Mouse (Mus musculus): ENCODE data around the gene Fscn1.

Fscn1 gene

GRCm38 (mm10) chr5:142959576-142960556 lies at the start of gene Fscn1:
Gene Fscn1, plus strand, starts transcription at chr5:142960343.
- in situ Hi-C loops (cut with MboI, MseI) = no loop called here

GRCm38 (mm10) chr5:142911629-142912028 lies 48.5 kb upstream of the Fscn1 start:
- in situ Hi-C loops (cut with MboI, MseI) = no loop called here

GRCm38 (mm10) chr5:142912320-142912719 lies 47.8 kb upstream of the Fscn1 start:
- in situ Hi-C loops (cut with MboI, MseI) = no loop called here

DNA sequence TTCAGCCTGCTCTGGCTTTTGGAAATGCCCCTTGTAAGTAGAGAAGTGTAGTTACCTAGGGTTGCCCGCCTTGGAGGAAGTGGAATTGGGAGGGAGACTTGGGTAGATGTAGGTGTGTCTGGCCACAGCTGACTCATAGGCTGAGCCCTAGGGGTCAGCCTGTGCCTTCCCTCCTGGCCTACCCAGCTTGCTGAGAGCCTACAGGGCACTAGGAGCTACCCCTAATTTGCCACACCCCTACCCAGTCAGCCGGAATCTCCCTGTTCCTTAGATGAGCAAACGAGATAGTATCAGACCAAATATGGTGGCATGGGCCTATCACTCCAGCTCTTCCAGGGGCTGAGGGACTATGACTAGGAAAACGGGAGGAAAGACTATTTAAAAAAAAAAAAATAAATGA lies 47.4 kb upstream of the Fscn1 start:
- in situ Hi-C loops (cut with MboI, MseI) = no loop called here

- in situ Hi-C loops (cut with MboI, MseI) = no loop called here
Measured at GRCm38 (mm10) chr5:142915231-142915630, 44.9 kb upstream of the Fscn1 start.

- in situ Hi-C loops (cut with MboI, MseI) = no loop called here
Measured at GRCm38 (mm10) chr5:142916593-142916992, 43.5 kb upstream of the Fscn1 start.

DNA sequence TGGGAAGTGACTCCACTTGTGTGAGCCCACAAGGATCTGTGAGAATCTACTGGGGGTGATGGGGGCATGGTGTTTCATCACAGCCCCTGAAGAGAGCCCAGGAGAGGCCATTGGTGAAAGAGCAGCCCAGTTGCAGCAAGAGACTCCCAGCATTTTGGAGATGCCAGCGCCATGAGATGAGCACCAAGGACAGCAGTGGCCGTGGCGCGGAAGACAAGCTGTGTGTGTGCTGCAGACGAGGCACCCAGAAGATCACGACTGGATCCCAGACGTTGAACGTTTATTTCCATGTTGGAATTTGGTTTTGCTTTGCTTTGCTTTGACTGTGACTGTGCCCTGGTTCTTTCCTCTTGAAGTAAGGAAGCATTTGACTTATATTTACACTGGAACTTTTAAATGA lies 42.7 kb upstream of the Fscn1 start:
- in situ Hi-C loops (cut with MboI, MseI) = no loop called here

DNA sequence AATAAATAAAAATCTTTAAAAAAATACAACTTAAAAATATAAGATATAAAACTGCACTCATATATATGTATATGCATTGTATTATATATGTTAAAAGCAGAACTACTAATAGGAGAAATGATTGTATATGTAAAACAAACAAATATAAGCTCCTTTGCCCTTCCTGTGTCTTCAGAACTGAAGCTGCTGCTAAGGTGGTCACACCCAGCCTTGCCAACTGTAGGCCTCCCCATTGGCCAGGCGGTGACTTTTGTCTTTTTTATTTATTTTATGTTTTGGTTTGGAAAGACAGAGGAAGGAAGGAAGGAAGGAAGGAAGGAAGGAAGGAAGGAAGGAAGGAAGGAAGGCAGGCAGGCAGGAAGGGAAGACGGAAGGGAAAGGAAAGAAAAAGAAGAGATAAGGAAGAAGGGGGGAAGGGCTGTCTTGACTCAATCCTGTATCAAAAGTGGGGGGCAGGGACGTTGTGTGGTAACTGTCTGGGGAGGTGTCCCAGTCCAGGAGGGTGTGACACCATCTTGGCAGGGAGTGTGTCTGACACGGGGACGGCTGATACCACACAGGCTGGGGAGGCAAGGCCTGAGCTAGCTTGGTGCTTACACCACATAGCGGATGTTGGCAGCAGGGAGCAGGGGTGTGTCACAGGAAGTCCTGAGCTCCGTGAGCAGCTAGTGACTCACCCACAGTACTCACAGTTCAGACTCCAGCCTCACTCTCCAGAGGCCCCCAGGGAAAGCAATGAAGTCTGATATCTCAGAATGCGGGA lies 39.7 kb upstream of the Fscn1 start:
- in situ Hi-C loops (cut with MboI, MseI) = no loop called here

GRCm38 (mm10) chr5:142921074-142921459 lies 39.1 kb upstream of the Fscn1 start:
- in situ Hi-C loops (cut with MboI, MseI) = no loop called here

DNA sequence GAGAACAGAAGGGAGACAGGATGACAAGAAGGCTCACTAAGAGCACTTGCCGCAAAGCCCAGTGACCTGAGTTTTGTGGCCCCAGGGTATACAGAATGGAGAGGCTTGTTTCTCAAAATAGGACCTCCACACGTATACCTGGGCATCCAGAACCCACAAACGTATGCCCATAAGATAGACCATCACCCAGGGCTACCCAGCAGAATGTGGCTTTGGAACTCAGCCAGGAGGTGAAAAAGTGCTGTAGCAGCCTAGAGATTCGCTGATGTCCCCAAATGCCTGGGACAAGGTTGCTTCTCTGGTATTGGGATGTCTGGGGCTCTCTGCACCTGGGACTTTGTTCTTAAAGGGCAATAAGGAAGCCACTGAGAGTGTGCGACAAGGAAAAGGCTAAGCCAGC lies 37.9 kb upstream of the Fscn1 start:
- in situ Hi-C loops (cut with MboI, MseI) = no loop called here

DNA sequence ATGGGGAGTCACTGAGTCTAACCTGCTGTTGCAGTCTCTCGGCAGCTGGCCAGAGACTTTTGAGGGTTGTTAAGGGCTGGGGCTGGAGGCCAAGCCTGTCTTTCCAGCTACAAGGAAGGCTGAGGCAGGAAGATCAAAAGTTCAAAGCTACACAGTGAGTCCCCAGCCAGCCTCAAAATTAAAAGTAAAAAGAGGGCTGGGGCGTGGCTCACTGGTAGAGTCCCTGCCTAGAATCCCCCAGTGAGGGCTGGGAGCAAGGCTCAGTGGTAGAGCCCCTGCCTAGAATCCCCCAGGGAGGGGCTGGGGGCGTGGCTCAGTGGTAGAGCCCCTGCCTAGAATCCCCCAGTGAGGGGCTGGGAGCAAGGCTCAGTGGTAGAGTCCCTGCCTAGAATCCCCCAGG lies 36.4 kb upstream of the Fscn1 start:
- in situ Hi-C loops (cut with MboI, MseI) = no loop called here

DNA sequence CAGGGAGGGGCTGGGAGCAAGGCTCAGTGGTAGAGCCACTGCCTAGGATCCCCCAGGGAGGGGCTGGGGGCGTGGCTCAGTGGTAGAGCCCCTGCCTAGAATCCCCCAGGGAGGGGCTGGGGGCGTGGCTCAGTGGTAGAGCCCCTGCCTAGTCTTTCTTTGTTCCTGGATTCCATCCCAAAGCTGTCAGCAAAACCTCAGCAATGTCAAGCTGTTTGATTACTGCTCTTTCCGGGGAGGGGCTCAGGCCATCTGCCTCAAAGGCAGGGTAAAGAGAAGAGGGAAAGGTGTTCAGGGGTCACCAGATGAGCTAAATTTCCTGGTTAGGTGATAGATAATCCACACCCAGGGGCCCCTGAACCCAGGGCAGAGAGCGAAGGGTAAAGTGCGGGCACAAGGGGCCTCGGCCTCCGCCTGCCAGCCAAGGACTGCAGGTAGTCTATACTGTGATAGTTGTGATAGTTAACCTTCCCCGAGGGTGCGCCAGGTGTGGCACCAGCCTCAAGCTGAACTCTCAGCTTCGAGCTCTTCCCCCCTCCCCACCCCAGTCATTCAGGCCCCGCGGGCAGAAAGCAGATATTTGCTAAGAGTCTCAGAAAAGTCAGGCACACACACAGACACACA lies 35.7 kb upstream of the Fscn1 start:
- in situ Hi-C loops (cut with MboI, MseI) = no loop called here

DNA sequence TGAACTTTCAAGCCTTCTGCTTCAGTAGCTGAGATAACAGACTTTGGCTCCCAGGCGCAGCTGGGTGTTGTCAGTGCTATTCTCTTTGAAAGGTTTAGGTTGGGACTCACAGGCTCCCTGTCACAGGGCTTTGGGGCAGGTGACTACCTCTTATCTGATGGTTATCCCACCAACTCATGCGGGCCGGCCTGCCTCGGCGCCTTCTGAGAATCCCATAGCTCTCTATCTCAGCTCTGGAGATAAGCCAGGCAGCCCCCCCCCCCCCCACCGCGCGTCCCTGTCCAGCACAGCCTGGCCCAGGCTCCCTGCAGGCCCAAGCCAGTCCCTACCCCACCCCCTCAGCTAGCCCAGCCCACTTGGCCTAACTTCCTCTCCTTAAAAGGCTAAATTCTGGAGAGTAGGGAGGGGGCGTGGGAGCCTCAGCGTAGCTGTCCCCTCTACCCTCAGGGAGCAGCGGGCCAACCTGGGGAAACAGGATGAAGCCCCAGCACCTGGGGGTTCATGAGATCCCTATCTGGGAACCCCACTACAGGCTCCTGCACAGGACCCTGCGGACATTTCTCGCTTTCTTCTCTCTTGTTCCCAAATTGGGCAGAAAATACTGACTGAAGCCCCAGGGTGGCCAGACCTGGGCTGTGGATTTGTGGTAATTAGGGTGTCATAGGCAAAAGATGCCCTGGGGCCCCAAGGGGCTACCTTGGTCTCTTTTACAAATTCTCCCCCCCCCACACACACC lies 33.8 kb upstream of the Fscn1 start:
- in situ Hi-C loops (cut with MboI, MseI) = no loop called here

GRCm38 (mm10) chr5:142926940-142927228 lies 33.3 kb upstream of the Fscn1 start:
- in situ Hi-C loops (cut with MboI, MseI) = no loop called here

DNA sequence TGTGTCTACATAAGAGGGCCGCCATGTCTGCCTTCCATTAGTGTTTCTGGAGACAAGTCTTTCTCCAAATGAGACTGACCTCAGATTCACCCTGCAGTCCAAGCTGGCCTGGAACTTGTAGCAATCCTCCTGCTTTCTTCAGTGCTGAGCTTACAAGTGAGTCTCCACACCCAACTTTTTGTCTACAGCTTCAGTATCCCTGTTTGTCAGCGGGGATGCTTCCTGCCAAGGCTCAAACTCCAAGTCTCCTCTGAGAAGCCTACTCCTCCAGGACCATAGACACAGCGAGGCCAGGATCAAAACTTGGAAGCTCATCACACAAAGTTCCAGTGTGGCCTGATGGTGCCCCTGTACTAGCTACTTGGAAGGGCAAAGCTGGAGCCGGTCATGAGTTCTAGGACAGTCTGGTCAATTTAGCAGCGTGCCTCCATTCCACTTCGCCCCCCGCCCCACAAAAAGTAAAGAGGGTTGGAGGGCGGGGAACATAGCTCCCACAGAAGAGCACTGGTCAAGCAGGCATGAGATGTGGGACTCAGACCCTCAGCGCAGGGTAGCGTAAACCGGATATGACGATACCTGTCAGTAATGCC lies 32.7 kb upstream of the Fscn1 start:
- in situ Hi-C loops (cut with MboI, MseI) = no loop called here

DNA sequence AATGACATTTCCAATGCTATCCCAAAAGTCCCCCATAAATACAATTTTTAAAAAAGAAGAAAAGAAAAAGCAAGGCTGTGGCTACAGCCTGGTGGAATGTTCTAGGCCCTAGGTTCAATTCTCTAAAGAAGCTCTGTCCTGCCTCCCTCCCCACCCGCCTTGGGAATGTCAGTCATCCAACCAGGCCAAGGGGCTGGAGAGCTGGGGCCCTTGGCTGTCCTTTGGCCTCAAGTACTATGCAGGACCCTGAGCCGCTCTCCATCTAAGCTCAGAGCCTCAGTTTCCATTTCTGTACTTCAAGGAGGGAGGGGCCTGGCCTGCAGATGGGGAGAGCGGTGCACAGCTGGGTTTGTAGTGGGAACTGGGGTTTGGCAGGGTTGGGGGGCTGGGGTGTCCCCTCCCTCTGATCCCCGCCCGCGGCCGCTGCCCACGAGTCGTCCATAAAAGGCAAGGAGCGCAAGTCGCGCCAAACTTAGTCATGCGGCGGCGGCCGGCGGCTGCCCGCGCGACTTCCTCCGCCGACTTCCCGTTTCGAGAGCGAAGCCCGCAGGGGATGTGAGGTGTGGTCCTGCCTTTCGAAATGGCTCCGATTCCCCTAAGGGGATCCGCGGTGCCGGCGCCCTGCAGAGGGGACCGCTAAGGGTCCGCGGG lies 31.3 kb upstream of the Fscn1 start:
- in situ Hi-C loops (cut with MboI, MseI) = no loop called here

DNA sequence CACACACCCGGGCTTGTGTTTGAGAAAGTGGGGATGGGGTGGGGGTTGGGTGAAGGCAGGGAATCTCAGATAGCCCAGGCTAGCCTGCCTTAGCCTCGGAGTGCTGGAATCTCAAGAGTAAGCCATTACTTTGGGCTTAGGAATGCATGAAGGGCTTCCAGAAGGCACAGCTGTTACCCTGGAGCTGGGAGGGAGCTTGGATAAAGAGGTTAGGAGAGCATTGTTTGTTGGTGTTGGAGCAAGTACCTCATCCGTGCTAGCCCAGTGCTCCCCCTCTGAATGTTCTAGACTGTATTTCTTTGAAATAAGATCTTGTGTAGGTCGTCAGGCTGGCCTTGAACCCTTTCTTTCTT lies 30.8 kb upstream of the Fscn1 start:
- in situ Hi-C loops (cut with MboI, MseI) = no loop called here

GRCm38 (mm10) chr5:142931241-142931745 lies 28.9 kb upstream of the Fscn1 start:
- in situ Hi-C loops (cut with MboI, MseI) = loop anchor here (10.0 kb wide), 1 partner anchor 46 kb away; no protein-coding TSS in a partner anchor

GRCm38 (mm10) chr5:142932084-142932685 lies 28.0 kb upstream of the Fscn1 start:
- in situ Hi-C loops (cut with MboI, MseI) = loop anchor here (10.0 kb wide), 1 partner anchor 47 kb away; no protein-coding TSS in a partner anchor

DNA sequence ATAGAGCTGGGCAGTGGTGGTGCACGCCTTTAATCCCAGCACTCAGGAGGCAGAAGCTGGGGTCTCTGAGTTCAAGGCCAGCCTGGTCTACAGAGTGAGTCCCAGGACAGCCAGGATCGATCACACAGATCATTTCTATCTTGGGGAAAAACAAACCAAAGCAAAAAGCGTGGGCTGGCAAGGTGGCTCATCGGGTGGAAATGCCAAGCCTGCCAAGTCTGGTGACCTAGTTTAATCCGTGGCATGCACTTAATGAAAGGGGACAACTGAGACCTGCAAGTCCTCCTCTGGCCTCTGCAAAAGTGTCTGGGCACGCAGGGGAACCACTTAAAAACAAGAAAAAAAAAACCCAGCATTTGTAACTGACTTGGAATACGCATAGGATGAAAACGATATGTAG lies 27.4 kb upstream of the Fscn1 start:
- in situ Hi-C loops (cut with MboI, MseI) = loop anchor here (10.0 kb wide), 1 partner anchor 48 kb away; no protein-coding TSS in a partner anchor

Data from T-helper 1 cell (primary cell).